Mouse (Mus musculus): ENCODE measurements at regions not wholly inside any gene's neighbourhood (a gene's known extent, or its start where the extent isn't known, plus 50 kb on each side); places are given as distances from the start of the nearest gene placed in this dataset.

DNA sequence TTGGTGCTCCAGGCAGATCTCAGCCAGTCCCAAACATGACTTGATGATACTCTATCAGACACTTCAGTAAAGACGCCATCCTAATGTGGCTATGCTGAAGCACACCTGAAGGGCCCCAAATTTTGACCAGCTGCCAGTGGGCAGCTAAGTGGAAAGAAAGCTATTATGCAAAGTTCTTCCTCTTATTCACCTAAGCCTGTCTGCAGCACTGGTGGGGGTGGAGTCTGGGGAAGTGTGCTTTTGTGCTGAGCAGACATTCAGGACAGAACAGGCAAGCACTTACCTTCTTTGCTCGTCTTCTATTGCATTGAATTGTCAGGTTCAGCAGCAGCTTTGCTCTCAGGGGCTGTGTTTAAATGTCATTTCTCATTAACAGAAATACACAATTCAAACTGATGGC is 200.7 kb downstream of the Pla2g4a start:
- Histone ChIP-seq H3K9me3 (replicated peaks; ENCODE audit: low read length) (no peaks in the 10 kb centered on the region), H3K36me3 (ENCODE audit: insufficient read depth, low read length) (no peaks in the 10 kb centered on the region), H3K4me1 (replicated peaks; ENCODE audit: insufficient read depth, low read length) (no peaks in the 10 kb centered on the region), H3K4me2 (ENCODE audit: low read length) (no peak overlapping the region), H3K27me3 (ENCODE audit: insufficient read depth, low read length) (no peaks in the 10 kb centered on the region), H3K27ac (no peak overlapping the region), H3K9ac (ENCODE audit: low read depth, low read length) (no peak overlapping the region), H3K4me3 (replicated peaks; ENCODE audit: low read depth, low read length) (no peak overlapping the region)
- 57% methylated on average over 2 of the region's 2 CpGs for WGBS
- no peak for DNase-seq (ENCODE audit: low spot score)
- ATAC-seq (replicated peaks; ENCODE audit: low FRiP score, low read depth), result no peak
- no peak for TF ChIP-seq CTCF (IDR thresholded peaks at IDR 0.05; ENCODE audit: low read depth)

DNA sequence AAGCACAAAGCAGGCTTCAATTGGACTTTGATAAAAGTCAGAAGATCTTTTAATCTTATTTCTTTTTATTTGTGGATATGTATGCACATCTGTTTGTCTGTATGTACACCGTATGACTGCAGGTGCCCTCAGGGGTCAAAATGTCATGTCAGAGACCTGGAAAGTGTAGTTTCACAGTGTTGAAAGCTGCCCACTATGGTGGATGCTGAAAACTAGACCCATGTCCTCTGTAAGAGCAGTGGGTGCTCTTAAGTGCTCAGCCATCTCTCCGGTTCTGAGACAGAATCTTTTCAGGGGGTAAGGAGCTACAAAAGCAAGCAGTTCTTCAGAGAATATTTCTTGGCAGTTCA is 202.3 kb downstream of the Pla2g4a start:
- H3K9me3 ChIP-seq (replicated peaks; ENCODE audit: low read length), result no peaks in the 10 kb centered on the region
- no peak overlapping the region for H3K4me3 ChIP-seq (replicated peaks; ENCODE audit: low read depth, low read length)
- H3K4me1 ChIP-seq (replicated peaks; ENCODE audit: insufficient read depth, low read length), result no peaks in the 10 kb centered on the region
- H3K27me3 ChIP-seq (ENCODE audit: insufficient read depth, low read length), result no peaks in the 10 kb centered on the region
- ATAC-seq (replicated peaks; ENCODE audit: low FRiP score, low read depth), result no peak
- no peak for DNase-seq (ENCODE audit: low spot score)
- WGBS, result 72% methylated on average over 2 of the region's 2 CpGs
- no peak for TF ChIP-seq CTCF (IDR thresholded peaks at IDR 0.05; ENCODE audit: low read depth)
- no peak overlapping the region for H3K27ac ChIP-seq
- no peaks in the 10 kb centered on the region for H3K36me3 ChIP-seq (ENCODE audit: insufficient read depth, low read length)
- no peak overlapping the region for H3K9ac ChIP-seq (ENCODE audit: low read depth, low read length)
- no peak overlapping the region for H3K4me2 ChIP-seq (ENCODE audit: low read length)

DNA sequence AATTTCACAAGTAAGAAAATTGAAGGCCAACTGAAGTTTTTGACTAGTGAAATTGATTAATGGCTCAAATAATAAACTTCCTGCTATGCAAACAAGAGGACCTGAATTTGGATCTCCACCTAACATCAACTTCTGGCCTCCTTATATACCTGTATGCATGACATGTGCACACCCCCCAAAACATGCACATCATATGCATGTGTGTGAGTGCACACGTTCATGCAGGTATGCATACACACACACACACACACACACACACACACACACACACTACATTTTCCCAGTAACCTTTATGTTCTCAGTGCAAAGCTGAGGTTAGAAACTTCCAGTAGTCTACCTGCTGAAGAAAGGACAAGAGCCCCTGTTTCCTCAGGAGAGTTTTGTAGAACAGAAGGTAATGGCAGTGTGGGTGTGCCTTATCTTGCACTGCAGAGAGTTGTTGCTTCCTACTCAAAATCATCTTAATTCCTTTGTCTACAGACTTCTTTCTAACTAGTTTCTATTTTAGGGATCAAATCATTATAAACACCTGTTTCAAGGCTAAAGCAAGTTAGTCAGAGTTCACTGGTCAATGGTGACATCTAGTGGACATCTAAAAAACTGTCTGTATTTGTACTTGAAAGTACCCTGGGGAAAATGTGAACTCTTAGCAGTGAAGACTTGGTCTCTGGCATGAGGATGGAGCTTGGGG is 202.9 kb downstream of the Pla2g4a start:
- DNase-seq (ENCODE audit: low spot score) (peak; percentile 80), ATAC-seq (replicated peaks; ENCODE audit: low FRiP score, low read depth) (no peak)
- no peaks in the 10 kb centered on the region for H3K27me3 ChIP-seq (ENCODE audit: insufficient read depth, low read length)
- no peaks in the 10 kb centered on the region for H3K36me3 ChIP-seq (ENCODE audit: insufficient read depth, low read length)
- WGBS, result 75% methylated on average over 1 of the region's 1 CpGs
- peak; percentile 77 for TF ChIP-seq CTCF (IDR thresholded peaks at IDR 0.05; ENCODE audit: low read depth)
- H3K9me3 ChIP-seq (replicated peaks; ENCODE audit: low read length), result no peaks in the 10 kb centered on the region
- no peaks in the 10 kb centered on the region for H3K4me1 ChIP-seq (replicated peaks; ENCODE audit: insufficient read depth, low read length)
- no peak overlapping the region for H3K9ac ChIP-seq (ENCODE audit: low read depth, low read length)
- no peak overlapping the region for H3K4me2 ChIP-seq (ENCODE audit: low read length)
- no peak overlapping the region for H3K4me3 ChIP-seq (replicated peaks; ENCODE audit: low read depth, low read length)
- H3K27ac ChIP-seq, result no peak overlapping the region

DNA sequence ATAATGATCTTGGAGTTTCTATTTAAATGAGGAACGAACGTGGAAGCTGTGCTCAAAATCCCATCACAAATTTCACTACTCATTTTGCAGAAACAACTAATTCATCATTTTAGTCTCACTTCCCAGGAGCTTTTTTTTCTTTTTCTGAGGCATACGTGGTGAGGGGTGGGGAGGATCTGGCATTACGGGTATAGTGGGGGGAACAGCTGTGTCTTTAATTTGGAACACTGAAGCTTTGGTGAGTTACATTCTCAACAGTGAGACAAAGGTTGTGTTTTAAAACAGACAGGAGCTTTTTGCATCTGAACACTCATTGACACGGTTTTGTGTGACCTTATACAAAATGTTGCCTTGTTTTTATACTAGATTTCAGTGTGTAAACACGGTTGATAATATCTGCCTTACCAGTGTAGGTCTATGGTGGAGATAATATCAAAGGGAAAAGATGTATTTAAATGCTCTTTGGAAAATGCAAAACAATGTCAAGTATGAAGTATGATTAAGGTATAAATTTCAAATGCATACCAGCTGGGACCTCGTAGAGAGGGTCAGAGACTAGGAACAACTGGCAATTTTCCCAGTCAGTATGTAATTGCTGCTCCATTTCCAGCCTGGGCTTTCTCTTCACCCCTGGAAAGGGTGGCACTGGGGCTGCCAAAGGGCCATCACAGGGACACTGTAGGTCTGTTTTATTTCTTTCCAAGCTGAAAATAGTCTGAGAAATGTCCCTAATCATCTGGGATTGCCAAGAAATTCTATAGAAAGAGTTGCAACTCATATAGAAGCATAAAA is 207.6 kb downstream of the Pla2g4a start:
- ATAC-seq (replicated peaks; ENCODE audit: low FRiP score, low read depth) (no peak), DNase-seq (ENCODE audit: low spot score) (no peak)
- Histone ChIP-seq H3K4me2 (ENCODE audit: low read length) (no peak overlapping the region), H3K4me3 (replicated peaks; ENCODE audit: low read depth, low read length) (no peak overlapping the region), H3K9me3 (replicated peaks; ENCODE audit: low read length) (no peaks in the 10 kb centered on the region), H3K36me3 (ENCODE audit: insufficient read depth, low read length) (no peaks in the 10 kb centered on the region), H3K27ac (no peak overlapping the region), H3K9ac (ENCODE audit: low read depth, low read length) (no peak overlapping the region), H3K4me1 (replicated peaks; ENCODE audit: insufficient read depth, low read length) (no peaks in the 10 kb centered on the region), H3K27me3 (ENCODE audit: insufficient read depth, low read length) (no peaks in the 10 kb centered on the region)
- 64% methylated on average over 7 of the region's 7 CpGs for WGBS
- no peak for TF ChIP-seq CTCF (IDR thresholded peaks at IDR 0.05; ENCODE audit: low read depth)

DNA sequence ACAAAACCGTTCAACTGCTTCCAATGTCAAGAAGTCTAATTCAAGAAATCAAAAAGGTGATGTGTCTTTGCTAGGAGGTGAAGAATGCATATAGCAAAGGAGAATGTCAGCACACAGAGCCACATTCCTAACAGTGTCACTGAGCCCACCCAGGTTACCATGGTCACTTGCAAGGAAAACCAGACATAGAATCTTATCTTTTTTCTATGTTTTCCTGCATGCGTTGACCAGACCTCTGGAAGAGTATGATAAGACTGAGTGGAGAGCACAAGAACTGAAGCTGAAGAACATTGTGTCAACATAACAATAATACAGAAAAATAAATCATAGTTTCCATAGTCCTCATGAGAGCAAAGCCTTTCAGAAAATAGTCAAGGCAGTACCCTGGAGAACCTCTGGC is 211.7 kb downstream of the Pla2g4a start:
- no peaks in the 10 kb centered on the region for H3K4me1 ChIP-seq (replicated peaks; ENCODE audit: insufficient read depth, low read length)
- no peak for ATAC-seq (replicated peaks; ENCODE audit: low FRiP score, low read depth)

DNA sequence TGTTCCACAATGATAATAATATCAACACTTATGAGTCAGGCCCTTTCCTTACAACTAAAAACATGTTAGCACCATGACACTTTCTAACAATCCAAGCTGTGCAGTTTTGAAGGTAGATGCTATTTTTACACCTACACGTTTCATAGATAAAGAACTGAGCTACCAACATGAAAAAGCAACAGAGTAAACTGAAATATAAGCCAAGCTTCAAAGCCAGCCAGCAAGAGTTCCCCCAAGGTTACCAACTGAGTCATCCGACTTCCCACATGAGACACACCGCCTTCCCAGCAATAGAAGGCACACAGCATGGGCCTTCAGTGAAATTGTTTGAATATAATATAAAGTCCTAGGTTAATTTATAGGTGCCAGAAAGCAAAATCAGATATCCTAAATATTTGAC is 222.1 kb downstream of the Pla2g4a start:
- H3K9ac ChIP-seq (ENCODE audit: low read depth, low read length), result no peak overlapping the region
- no peaks in the 10 kb centered on the region for H3K36me3 ChIP-seq (ENCODE audit: insufficient read depth, low read length)
- no peaks in the 10 kb centered on the region for H3K4me1 ChIP-seq (replicated peaks; ENCODE audit: insufficient read depth, low read length)
- no peaks in the 10 kb centered on the region for H3K9me3 ChIP-seq (replicated peaks; ENCODE audit: low read length)
- no peak overlapping the region for H3K4me3 ChIP-seq (replicated peaks; ENCODE audit: low read depth, low read length)
- no peak overlapping the region for H3K27ac ChIP-seq
- no peak overlapping the region for H3K4me2 ChIP-seq (ENCODE audit: low read length)
- DNase-seq (ENCODE audit: low spot score) (no peak), ATAC-seq (replicated peaks; ENCODE audit: low FRiP score, low read depth) (no peak)
- no peaks in the 10 kb centered on the region for H3K27me3 ChIP-seq (ENCODE audit: insufficient read depth, low read length)
- TF ChIP-seq CTCF (IDR thresholded peaks at IDR 0.05; ENCODE audit: low read depth), result no peak
- 80% methylated on average over 3 of the region's 3 CpGs for WGBS

More for the DNA sequence above, 211.7 kb downstream of the Pla2g4a start:
- no peak overlapping the region for H3K4me3 ChIP-seq (replicated peaks; ENCODE audit: low read depth, low read length)
- no peak for DNase-seq (ENCODE audit: low spot score)
- H3K27ac ChIP-seq, result no peak overlapping the region
- no peak overlapping the region for H3K4me2 ChIP-seq (ENCODE audit: low read length)
- H3K27me3 ChIP-seq (ENCODE audit: insufficient read depth, low read length), result no peaks in the 10 kb centered on the region
- H3K9me3 ChIP-seq (replicated peaks; ENCODE audit: low read length), result no peaks in the 10 kb centered on the region
- TF ChIP-seq CTCF (IDR thresholded peaks at IDR 0.05; ENCODE audit: low read depth), result no peak
- WGBS, result 89% methylated on average over 2 of the region's 2 CpGs
- H3K9ac ChIP-seq (ENCODE audit: low read depth, low read length), result no peak overlapping the region
- H3K36me3 ChIP-seq (ENCODE audit: insufficient read depth, low read length), result no peaks in the 10 kb centered on the region

Data from kidney, postnatal 0 days (tissue).